Comparison of ENCODE assay signal across 10 mouse cellular contexts in genomic region chrX:136957583-136958279, GRCm38 (mm10). TPM values are rescaled to one million over a fixed set of nuclear protein-coding genes. Genes with fewer than 3 reads are reported as not detected.
A peak's percentile ranks its signal among the peaks of the same experiment; 100 is the strongest.
DNase-seq lines count a peak whose midpoint lies in the region; ATAC-seq and TF ChIP-seq lines count a peak whose summit lies in the region.
"Not testable (repeated sequence)": the region's sequence is repeated elsewhere in the genome, so short reads cannot be mapped to it uniquely, and the experiment has no call there.
"Had no signal": no experiment of that assay in that cellular context is flagged by ENCODE, and none has a peak within 500 bp of the region (broad histone marks: within the 10 kb centered on the region; RNA-seq: fewer than 3 reads in every experiment).

No protein-coding gene starts in this region.

- not testable (repeated sequence) for H3K9ac ChIP-seq in ES-E14 (ENCODE audit: insufficient read depth, low read depth, low read length, poor library complexity, severe bottlenecking); liver, embryonic 11.5 days (ENCODE audit: low read depth, low read length)
- peak overlapping the region; percentile 62 for H3K9ac ChIP-seq in hindbrain, embryonic 13.5 days
- peak overlapping the region; percentile 26; the same call in 1 of the 2 replicates for H3K9ac ChIP-seq in midbrain, embryonic 14.5 days (replicated peaks; ENCODE audit: low read length)

- not testable (repeated sequence) for TF ChIP-seq CTCF in layer of hippocampus, adult 2 months (conservative IDR thresholded peaks at IDR 0.05)

- H3K27ac ChIP-seq in ES-E14 (ENCODE audit: insufficient read depth, low read depth, low read length, poor library complexity, severe bottlenecking); hindbrain, embryonic 13.5 days; layer of hippocampus, adult 2 months; liver, embryonic 11.5 days (ENCODE audit: low read depth, low read length); midbrain, embryonic 14.5 days (replicated peaks; ENCODE audit: low read depth, low read length): not testable (repeated sequence)

- H3K36me3 ChIP-seq in ES-E14 (ENCODE audit: control insufficient read depth, insufficient read depth, low read length, poor library complexity, severe bottlenecking); hindbrain, embryonic 13.5 days; liver, embryonic 11.5 days (ENCODE audit: control insufficient read depth, insufficient read depth, low read length); midbrain, embryonic 14.5 days (ENCODE audit: control insufficient read depth, insufficient read depth, low read length): not testable (repeated sequence)

- H3K4me1 ChIP-seq in ES-E14 (ENCODE audit: control insufficient read depth in 2 of 2, insufficient read depth in 2 of 2, low read length in 2 of 2, poor library complexity in 1 of 2); hindbrain, embryonic 13.5 days (replicated peaks); liver, embryonic 11.5 days (replicated peaks; ENCODE audit: control insufficient read depth, insufficient read depth, low read length); midbrain, embryonic 14.5 days (ENCODE audit: control insufficient read depth, insufficient read depth, low read length): not testable (repeated sequence)

- ATAC-seq in frontal cortex, adult (ENCODE audit: low TSS enrichment), result peak; percentile 100
- ATAC-seq in hindbrain, embryonic 13.5 days (ENCODE audit: low FRiP score), result peak; percentile 100
- ATAC-seq in liver, embryonic 11.5 days (replicated peaks; ENCODE audit: low FRiP score), result peak; percentile 82
- ATAC-seq in midbrain, embryonic 14.5 days (ENCODE audit: low FRiP score, low TSS enrichment), result peak; percentile 99

- 33% methylated on average over 13 of the region's 13 CpGs for WGBS in hindbrain, embryonic 13.5 days
- 33% methylated on average over 13 of the region's 13 CpGs for WGBS in liver, embryonic 11.5 days
- WGBS in midbrain, embryonic 14.5 days, result 31% methylated on average over 13 of the region's 13 CpGs

- in situ Hi-C loops in ES-E14 (cut with MboI; ENCODE audit: low sequenced_read_pairs in 2 of 2, unreplicated experiment in 2 of 2), result not testable (repeated sequence)

- not testable (repeated sequence) for H3K27me3 ChIP-seq in hindbrain, embryonic 13.5 days; liver, embryonic 11.5 days (replicated peaks; ENCODE audit: control insufficient read depth, insufficient read depth, low read length); midbrain, embryonic 14.5 days (ENCODE audit: control insufficient read depth, insufficient read depth, low read length)

- H3K4me3 ChIP-seq in ES-E14 (ENCODE audit: insufficient read depth in 1 of 2, low read depth in 1 of 2, low read length in 2 of 2, poor library complexity in 1 of 2, severe bottlenecking in 1 of 2), result peak overlapping the region; percentile 50 to 76
- H3K4me3 ChIP-seq in hindbrain, embryonic 13.5 days, result peak overlapping the region; percentile 44
- H3K4me3 ChIP-seq in layer of hippocampus, adult 2 months, result peak overlapping the region; percentile 57
- H3K4me3 ChIP-seq in liver, embryonic 11.5 days (ENCODE audit: low read depth, low read length), result not testable (repeated sequence)
- peak overlapping the region; percentile 37 for H3K4me3 ChIP-seq in midbrain, embryonic 14.5 days (replicated peaks; ENCODE audit: low read depth, low read length)

- H3K4me2 ChIP-seq in hindbrain, embryonic 13.5 days, result peak overlapping the region; percentile 45
- peak overlapping the region; percentile 33 for H3K4me2 ChIP-seq in liver, embryonic 11.5 days
- H3K4me2 ChIP-seq in midbrain, embryonic 14.5 days (ENCODE audit: low read length), result peak overlapping the region; percentile 48

- H3K9me3 ChIP-seq in ES-E14 (ENCODE audit: control insufficient read depth, insufficient read depth, low read depth, low read length); hindbrain, embryonic 13.5 days; liver, embryonic 11.5 days (ENCODE audit: control insufficient read depth, low read length); midbrain, embryonic 14.5 days (ENCODE audit: control insufficient read depth, low read length): not testable (repeated sequence)

- peak; percentile 52 for DNase-seq in ES-E14 (ENCODE audit: low read depth, low spot score)
- peak; percentile 85 to 93 for DNase-seq in cerebellum, postnatal 14 days
- peak; percentile 59 to 89 for DNase-seq in layer of hippocampus, adult 2 months (ENCODE audit: low spot score in 2 of 2)
- not testable (repeated sequence) for DNase-seq in liver, embryonic 11.5 days (ENCODE audit: low spot score)
- DNase-seq in midbrain, embryonic 14.5 days, result peak; percentile 84
- peak; percentile 60 for DNase-seq in right cerebral cortex, postnatal 4 days

RNA-seq across cellular contexts. Expression of gene Tmsb15b2, which starts 17.6 kb away (rescaled TPM):
- 10.8 and 17.1 TPM in 2 replicates for total RNA-seq in ES-E14 (2012; rRNA removed)
- polyA plus RNA-seq in hindbrain, embryonic 13.5 days (2015; fragmentation: Nextera tagmentation; extraction: Ambion mirVana), result 110 and 120 TPM in 2 replicates
- 10 to 100 TPM; 18.4 to 27.5 TPM for total RNA-seq in layer of hippocampus, adult 2 months (2021)
- polyA plus RNA-seq in liver, embryonic 11.5 days (2014; fragmentation: Nextera tagmentation; extraction: Ambion mirVana), result 14.5 and 21.1 TPM in 2 replicates
- polyA plus RNA-seq in midbrain, embryonic 14.5 days (2014; fragmentation: Nextera tagmentation; extraction: Ambion mirVana), result 101 and 105 TPM in 2 replicates
- polyA plus RNA-seq: erythroblast, embryonic 14.5 days; myocyte had no signal

RNA-seq across cellular contexts. Expression of gene Tmsb15l, which starts 18.9 kb away (rescaled TPM):
- total RNA-seq in ES-E14 (2012; rRNA removed), result 2.1 and 4.6 TPM in 2 replicates
- polyA plus RNA-seq in hindbrain, embryonic 13.5 days (2015; fragmentation: Nextera tagmentation; extraction: Ambion mirVana), result 10.9 and 13.9 TPM in 2 replicates
- total RNA-seq in layer of hippocampus, adult 2 months (2021), result 1 to 10 TPM; 1.9 to 2.3 TPM
- polyA plus RNA-seq in liver, embryonic 11.5 days (2014; fragmentation: Nextera tagmentation; extraction: Ambion mirVana), result 1.8 and 2.8 TPM in 2 replicates
- 9.1 and 10.4 TPM in 2 replicates for polyA plus RNA-seq in midbrain, embryonic 14.5 days (2014; fragmentation: Nextera tagmentation; extraction: Ambion mirVana)
- polyA plus RNA-seq: erythroblast, embryonic 14.5 days; myocyte had no signal

RNA-seq across cellular contexts. Expression of gene Tmsb15b1, which starts 18.9 kb away (rescaled TPM):
- 8.4 and 12.0 TPM in 2 replicates for total RNA-seq in ES-E14 (2012; rRNA removed)
- 38.3 and 46.4 TPM in 2 replicates for polyA plus RNA-seq in hindbrain, embryonic 13.5 days (2015; fragmentation: Nextera tagmentation; extraction: Ambion mirVana)
- 1 to 10 TPM; 3.7 to 8.3 TPM for total RNA-seq in layer of hippocampus, adult 2 months (2021)
- polyA plus RNA-seq in liver, embryonic 11.5 days (2014; fragmentation: Nextera tagmentation; extraction: Ambion mirVana), result 6.2 and 8.4 TPM in 2 replicates
- 29.4 and 33.4 TPM in 2 replicates for polyA plus RNA-seq in midbrain, embryonic 14.5 days (2014; fragmentation: Nextera tagmentation; extraction: Ambion mirVana)
- polyA plus RNA-seq: erythroblast, embryonic 14.5 days; myocyte had no signal

RNA-seq across cellular contexts. Expression of gene H2bfm, which starts 30.6 kb away (rescaled TPM):
- total RNA-seq in ES-E14 (2012; rRNA removed), result 0.32 and 1.6 TPM in 2 replicates
- not detected in 2 replicates for polyA plus RNA-seq in hindbrain, embryonic 13.5 days (2015; fragmentation: Nextera tagmentation; extraction: Ambion mirVana)
- total RNA-seq in layer of hippocampus, adult 2 months (2021), result not detected
- not detected in 2 replicates for polyA plus RNA-seq in liver, embryonic 11.5 days (2014; fragmentation: Nextera tagmentation; extraction: Ambion mirVana)
- polyA plus RNA-seq in midbrain, embryonic 14.5 days (2014; fragmentation: Nextera tagmentation; extraction: Ambion mirVana), result not detected in 2 replicates
- polyA plus RNA-seq: erythroblast, embryonic 14.5 days; myocyte had no signal

RNA-seq across cellular contexts. Expression of gene Zcchc18, which starts 35.2 kb away (rescaled TPM):
- 1.5 and 2.2 TPM in 2 replicates for total RNA-seq in ES-E14 (2012; rRNA removed)
- polyA plus RNA-seq in hindbrain, embryonic 13.5 days (2015; fragmentation: Nextera tagmentation; extraction: Ambion mirVana), result 264 and 268 TPM in 2 replicates
- 100 to 1,000 TPM; 259 to 277 TPM for total RNA-seq in layer of hippocampus, adult 2 months (2021)
- polyA plus RNA-seq in liver, embryonic 11.5 days (2014; fragmentation: Nextera tagmentation; extraction: Ambion mirVana), result 2.6 and 3.0 TPM in 2 replicates
- 304 and 316 TPM in 2 replicates for polyA plus RNA-seq in midbrain, embryonic 14.5 days (2014; fragmentation: Nextera tagmentation; extraction: Ambion mirVana)
- polyA plus RNA-seq: erythroblast, embryonic 14.5 days had no signal
